Mouse (Mus musculus) right cerebral cortex, postnatal 25 days (tissue): ENCODE measurements around the gene Hdac9.

Experiments
- DNase-seq: peaks from one replicate; pipeline ENCODE4 v3.0.0; 2022

Hdac9 gene

DNA sequence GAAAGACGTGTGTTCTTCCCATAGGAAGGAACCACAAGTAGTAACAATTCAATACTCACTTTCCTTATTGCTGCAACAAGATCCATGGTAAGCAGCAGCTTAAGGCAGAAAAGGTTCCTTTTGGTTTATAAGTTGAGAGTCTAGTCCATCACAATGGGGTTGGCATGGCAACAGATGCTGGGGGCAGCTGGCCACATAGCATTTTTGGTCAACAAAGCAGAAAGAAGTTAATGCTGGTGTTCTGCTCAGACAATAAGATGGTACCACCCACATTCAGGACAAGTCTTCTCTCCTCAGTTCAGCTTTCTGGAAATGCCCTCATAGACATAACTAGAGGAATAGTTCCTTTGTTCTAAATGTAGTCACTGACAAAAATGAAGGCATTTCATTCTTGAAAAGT, at the start of gene Hdac9:
TSS of gene Hdac9 (minus strand) at position 101 of the 400 bp plus-strand sequence.
- DNase-seq: no peak

- DNase-seq: no peak
These were observed 32.3 kb upstream of the Hdac9 start for GRCm38 (mm10) chr12:34949066-34949706.

GRCm38 (mm10) chr12:34937918-34938317, 21.0 kb upstream of the Hdac9 start:
- no peak for DNase-seq

DNA sequence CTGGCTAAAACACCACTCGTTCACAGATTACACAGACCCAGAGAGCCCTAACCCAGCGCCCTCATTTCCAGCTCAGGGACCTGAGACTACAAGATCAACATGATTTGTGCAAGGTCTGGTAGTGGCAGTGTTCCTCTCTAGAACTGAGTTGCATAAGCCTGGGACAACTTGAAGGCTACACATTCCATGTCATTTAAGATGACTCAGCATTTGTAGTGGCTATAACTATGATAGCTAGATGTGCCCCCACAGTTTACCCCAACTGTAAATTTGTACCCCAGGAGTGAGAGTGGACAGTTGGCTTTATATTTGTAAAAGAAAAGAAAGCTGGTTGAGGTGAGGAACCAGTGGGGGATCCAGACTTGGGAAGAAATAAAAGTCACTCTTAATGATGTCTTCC, 8.9 kb downstream of the Hdac9 start:
- DNase-seq: no peak

DNA sequence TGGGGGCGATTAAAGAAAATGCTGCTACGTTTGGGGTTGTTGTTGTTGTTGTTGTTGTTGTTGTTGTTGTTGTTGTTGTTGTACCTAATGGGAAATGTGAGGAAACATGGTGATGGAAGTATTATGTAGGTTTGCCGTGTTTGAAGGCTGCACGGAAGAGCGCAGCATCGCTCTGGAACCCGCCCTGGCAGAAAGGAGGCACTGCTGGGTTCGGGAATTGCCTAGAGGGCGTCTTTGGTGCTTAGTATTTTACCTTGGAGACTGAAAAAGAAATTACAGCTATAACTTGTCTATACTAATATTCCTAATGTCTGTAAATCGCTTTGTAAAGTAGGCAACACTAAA, 9.4 kb downstream of the Hdac9 start:
- peak; percentile 42 for DNase-seq

DNA sequence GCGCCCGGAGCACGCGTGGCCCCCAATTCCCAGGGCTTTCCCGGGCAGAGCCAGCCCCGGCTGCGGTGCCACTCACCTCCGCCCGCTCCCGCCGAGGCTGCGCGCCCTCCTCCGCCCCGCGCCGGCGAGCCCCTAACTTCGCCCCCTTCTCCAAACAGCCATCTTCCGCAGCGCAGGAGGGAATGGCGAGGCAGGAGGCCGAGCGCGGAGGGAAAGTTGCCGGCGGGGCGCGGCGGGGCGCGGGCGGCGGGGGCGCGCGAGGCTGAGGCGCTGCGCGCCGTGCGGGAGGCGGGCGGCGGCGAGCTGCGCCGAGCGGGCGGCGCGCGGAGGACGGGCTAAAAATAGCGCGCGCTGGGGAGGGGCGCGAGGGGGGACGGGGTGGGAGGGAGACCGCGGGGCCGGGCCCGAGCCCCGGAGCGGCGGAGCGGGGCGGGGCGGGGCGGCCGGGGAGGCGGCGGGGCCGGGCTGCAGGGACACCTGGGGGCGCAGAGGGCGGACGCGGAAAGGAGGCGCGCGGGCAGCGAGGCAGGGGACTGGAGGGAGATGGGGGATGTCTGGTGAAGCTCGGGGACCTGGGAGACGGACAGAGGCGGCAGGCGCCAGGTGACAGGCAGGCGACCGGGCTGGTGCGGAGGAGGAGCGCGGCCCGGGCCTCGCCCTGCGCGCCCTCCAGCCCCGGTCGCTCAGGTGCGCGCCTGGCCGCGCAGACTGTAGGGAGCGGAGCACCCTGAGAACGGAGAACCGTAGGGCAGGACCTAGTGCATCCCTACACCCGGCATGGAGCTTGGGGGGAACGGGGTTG, 10.0 kb downstream of the Hdac9 start:
- DNase-seq: peak; percentile 53

DNA sequence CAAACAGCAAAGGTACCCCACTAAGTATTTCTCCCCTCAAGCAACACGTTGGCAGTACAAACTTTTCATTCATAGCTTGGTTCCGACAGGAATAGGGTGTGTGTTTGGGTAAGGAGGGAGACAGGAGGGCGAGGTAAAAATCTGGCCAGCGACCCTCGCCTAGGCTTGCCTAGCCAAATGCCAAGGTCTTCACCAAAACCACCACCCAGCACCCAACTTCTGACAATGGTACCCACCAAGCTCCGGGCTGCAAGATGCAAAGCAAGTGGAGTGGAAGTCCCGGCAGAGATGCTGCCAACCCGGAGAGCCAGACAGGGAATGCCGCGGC, 10.6 kb downstream of the Hdac9 start:
- DNase-seq: no peak

DNA sequence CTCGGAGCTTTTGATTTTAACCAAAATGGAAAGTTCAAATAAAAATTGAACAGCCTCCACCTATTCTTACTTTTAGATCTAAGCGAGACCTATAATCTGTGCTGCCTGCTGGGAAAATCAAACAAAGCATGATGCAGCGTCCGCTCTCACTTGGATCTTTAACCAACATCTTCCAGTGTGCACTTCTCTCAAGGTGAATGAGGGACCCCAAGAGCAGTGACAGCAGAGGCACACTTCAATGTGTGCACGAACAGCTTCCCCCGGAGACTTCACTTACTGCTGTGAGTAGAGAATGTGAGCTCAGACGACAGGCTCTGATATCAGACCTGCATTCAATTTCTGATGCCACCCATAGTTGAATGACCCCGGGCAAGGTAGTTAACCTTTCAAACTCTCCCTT, 16.7 kb downstream of the Hdac9 start:
- DNase-seq: no peak

DNA sequence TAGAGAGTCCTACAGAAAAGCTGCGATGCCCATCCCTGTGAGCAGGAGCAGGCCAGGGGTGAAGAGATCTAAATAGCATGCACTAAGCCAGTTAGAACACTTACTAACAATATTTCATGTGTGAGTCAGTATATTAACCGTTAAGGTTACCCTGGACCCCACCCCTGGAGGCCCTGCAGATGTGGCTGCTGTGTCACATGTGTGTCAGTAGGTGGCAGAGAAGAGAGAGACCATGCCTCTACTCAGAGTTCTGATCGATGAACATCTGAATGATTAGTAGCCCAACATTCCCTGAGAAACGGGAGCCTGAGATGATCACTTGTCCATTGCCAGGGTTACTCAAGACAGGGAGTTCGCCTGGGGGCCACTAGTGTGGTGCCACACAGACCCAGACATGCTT, 22.0 kb downstream of the Hdac9 start:
- DNase-seq: no peak

DNA sequence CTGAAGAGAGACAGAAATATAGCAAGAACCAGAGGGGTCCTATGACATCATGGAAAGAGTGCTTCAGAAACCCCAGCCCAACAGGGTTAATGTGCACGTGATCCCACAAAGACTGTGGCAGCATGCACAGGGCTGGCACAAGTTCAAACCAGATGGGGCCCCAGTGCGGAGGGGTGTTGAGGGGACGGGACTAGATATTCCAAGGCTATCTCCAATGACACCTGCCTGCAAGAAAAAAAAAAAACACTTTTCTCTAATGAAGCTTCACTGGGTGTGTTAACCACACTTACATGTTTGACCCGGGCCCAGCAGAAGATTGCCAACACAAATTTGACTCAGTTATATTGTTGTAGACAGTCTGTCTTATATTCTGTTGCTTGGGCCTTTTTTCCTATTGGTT, 28.2 kb downstream of the Hdac9 start:
- no peak for DNase-seq

- DNase-seq: no peak
These were observed 42.0 kb downstream of the Hdac9 start for GRCm38 (mm10) chr12:34874926-34875325.

DNA sequence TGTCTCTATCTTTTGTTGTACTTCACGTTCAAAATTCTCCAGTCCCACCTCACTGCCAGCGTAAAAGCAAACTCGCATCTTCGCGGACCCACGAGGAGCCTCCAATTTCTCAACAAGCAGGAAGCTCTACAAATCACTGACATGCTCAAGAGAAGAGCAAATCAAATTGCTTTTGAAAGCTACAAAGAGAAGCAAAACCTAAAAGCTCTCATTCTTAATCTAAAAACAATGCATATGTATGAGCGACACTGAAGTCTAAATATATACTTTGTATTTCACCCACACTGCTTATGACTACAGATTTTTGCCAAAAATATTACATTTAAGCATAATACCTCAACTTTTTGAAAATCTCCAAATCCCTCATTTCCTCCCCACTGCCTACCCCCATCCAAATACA, 45.9 kb downstream of the Hdac9 start:
- DNase-seq: no peak

DNA sequence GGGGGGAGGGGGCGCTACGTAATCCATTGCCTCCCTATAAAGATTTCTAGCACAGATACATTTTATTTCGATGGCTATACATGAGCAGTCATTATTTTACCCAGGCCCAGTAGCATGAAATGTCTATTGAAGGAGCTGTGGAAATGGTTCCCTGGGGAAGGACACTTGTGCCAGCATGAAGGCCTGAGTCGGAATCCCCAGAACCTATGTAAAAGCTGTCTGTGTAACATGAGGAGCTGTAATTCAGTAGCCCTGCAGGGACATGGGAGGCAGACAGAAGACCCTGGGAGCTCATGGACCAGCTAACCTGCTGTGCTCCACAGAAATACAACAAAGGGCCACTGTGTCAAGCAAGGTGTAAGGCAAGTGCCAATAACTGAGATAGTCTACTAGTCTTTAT, 75.7 kb downstream of the Hdac9 start:
- no peak for DNase-seq

DNA sequence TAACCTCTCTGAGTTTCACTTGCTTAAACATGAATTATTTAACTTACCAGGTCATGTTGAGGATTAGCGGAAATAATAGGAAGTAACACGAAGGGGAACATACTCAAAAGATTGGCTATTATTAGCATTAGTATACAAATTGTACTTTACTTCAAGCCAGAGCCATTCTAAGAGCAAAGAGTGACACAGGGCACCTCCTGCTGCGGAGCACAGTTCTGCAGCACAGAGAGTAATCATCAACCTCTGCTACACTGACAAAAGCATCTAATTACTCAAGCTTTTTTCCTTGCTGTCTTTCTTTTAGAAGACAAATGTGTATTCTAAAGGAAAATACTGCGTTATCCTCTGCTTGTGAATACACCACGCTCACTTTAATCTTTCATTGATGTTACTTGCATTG, 79.6 kb downstream of the Hdac9 start:
- no peak for DNase-seq

GRCm38 (mm10) chr12:34836864-34837263, 80.0 kb downstream of the Hdac9 start:
- no peak for DNase-seq

DNA sequence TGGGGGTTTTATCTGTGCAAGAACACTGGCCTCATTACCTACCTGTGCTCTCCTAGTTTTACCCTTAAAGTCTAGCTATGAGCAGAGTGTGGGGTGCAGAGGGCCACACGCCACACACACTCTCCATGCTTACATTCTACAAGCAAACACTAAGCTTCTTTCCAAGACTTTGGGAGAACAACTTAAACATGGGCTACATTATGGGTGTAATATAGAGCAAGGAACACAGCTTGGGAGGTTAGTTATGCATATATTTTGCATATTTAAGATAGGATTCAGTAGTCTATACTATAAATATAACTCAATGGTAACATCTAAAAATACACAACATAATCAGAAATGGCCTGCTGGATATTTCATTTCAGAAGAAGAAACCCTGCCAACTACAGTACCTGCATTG, 80.8 kb downstream of the Hdac9 start:
- DNase-seq: no peak

- no peak for DNase-seq
These were observed 81.4 kb downstream of the Hdac9 start for GRCm38 (mm10) chr12:34835493-34835892.

GRCm38 (mm10) chr12:34828684-34829083, 88.2 kb downstream of the Hdac9 start:
- DNase-seq: no peak

GRCm38 (mm10) chr12:34826931-34827330, 90.0 kb downstream of the Hdac9 start:
- no peak for DNase-seq

DNA sequence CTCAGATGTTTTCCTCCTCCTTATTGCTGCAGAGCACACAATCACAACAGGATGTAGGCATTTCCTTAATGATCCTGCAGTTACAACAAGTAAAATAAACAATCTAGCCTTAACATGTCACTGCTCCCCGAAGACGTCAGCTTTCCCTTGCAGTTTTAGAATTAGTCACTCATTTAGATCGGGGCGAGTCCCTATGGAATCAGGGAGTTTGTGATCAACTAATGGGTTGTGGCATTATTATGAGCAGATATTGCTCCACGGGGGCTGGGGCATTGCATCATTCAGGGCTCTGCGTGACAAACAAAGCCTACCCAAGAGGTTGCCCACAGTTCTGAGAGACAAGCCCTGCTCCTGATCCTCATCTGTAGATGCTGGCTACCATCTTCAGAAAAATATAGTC, 96.7 kb downstream of the Hdac9 start:
- DNase-seq: no peak

- no peak for DNase-seq
These were observed 105.0 kb downstream of the Hdac9 start for GRCm38 (mm10) chr12:34811673-34812613.

GRCm38 (mm10) chr12:34810221-34810620, 106.7 kb downstream of the Hdac9 start:
- DNase-seq: no peak

- no peak for DNase-seq
These were observed 108.7 kb downstream of the Hdac9 start for GRCm38 (mm10) chr12:34808180-34808579.

GRCm38 (mm10) chr12:34806528-34806927, 110.4 kb downstream of the Hdac9 start:
- DNase-seq: no peak
